Mouse (Mus musculus): ENCODE measurements around the gene Abcb10. TPM values are rescaled to one million over a fixed set of nuclear protein-coding genes. Genes with fewer than 3 reads are reported as not detected.
"Not testable (repeated sequence)": the region's sequence is repeated elsewhere in the genome, so short reads cannot be mapped to it uniquely, and the experiment has no call there.

The Abcb10 gene
- polyA plus RNA-seq, 1 experiment, result 2.9 TPM

- H3K4me3 ChIP-seq (ENCODE audit: control insufficient read depth, low read depth, low read length), result no peak overlapping the region
- no peaks in the 10 kb centered on the region for H3K27me3 ChIP-seq (ENCODE audit: control insufficient read depth, insufficient read depth, low read length)
- no peak for TF ChIP-seq POLR2A (IDR thresholded peaks at IDR 0.05; ENCODE audit: control insufficient read depth, low read depth, low read length)
- TF ChIP-seq CTCF (IDR thresholded peaks at IDR 0.05; ENCODE audit: control insufficient read depth, insufficient read depth, insufficient replicate concordance, low read depth, low read length), result no peak
- no peaks in the 10 kb centered on the region for H3K36me3 ChIP-seq (ENCODE audit: control insufficient read depth, insufficient read depth, low read length)
- H3K27ac ChIP-seq (ENCODE audit: control insufficient read depth, insufficient read depth, low read depth, low read length), result no peak overlapping the region
- peaks cover 2% of the 10 kb centered on the region for H3K4me1 ChIP-seq (ENCODE audit: control insufficient read depth, insufficient read depth, low read length)
These were observed 31.8 kb upstream of the Abcb10 start for GRCm38 (mm10) chr8:124014751-124015150.

GRCm38 (mm10) chr8:124014299-124014698 is 31.4 kb upstream of the Abcb10 start:
- H3K27me3 ChIP-seq (ENCODE audit: control insufficient read depth, insufficient read depth, low read length); H3K36me3 ChIP-seq (ENCODE audit: control insufficient read depth, insufficient read depth, low read length); H3K4me1 ChIP-seq (ENCODE audit: control insufficient read depth, insufficient read depth, low read length); H3K27ac ChIP-seq (ENCODE audit: control insufficient read depth, insufficient read depth, low read depth, low read length); H3K4me3 ChIP-seq (ENCODE audit: control insufficient read depth, low read depth, low read length): not testable (repeated sequence)

- Histone ChIP-seq H3K4me3 (ENCODE audit: control insufficient read depth, low read depth, low read length) (no peak overlapping the region), H3K36me3 (ENCODE audit: control insufficient read depth, insufficient read depth, low read length) (peaks cover 2% of the 10 kb centered on the region), H3K27me3 (ENCODE audit: control insufficient read depth, insufficient read depth, low read length) (no peaks in the 10 kb centered on the region), H3K4me1 (ENCODE audit: control insufficient read depth, insufficient read depth, low read length) (no peaks in the 10 kb centered on the region; the same call in 1 of the 2 replicates), H3K27ac (ENCODE audit: control insufficient read depth, insufficient read depth, low read depth, low read length) (no peak overlapping the region)
- TF ChIP-seq POLR2A (IDR thresholded peaks at IDR 0.05; ENCODE audit: control insufficient read depth, low read depth, low read length) (no peak), CTCF (IDR thresholded peaks at IDR 0.05; ENCODE audit: control insufficient read depth, insufficient read depth, insufficient replicate concordance, low read depth, low read length) (no peak)
These were observed 29.2 kb upstream of the Abcb10 start for GRCm38 (mm10) chr8:124011989-124012586.

GRCm38 (mm10) chr8:124011580-124011979 is 28.7 kb upstream of the Abcb10 start:
- TF ChIP-seq POLR2A (IDR thresholded peaks at IDR 0.05; ENCODE audit: control insufficient read depth, low read depth, low read length), result no peak
- TF ChIP-seq CTCF (IDR thresholded peaks at IDR 0.05; ENCODE audit: control insufficient read depth, insufficient read depth, insufficient replicate concordance, low read depth, low read length), result no peak
- no peak overlapping the region for H3K27ac ChIP-seq (ENCODE audit: control insufficient read depth, insufficient read depth, low read depth, low read length)
- H3K27me3 ChIP-seq (ENCODE audit: control insufficient read depth, insufficient read depth, low read length), result no peaks in the 10 kb centered on the region
- no peak overlapping the region for H3K4me3 ChIP-seq (ENCODE audit: control insufficient read depth, low read depth, low read length)
- peaks cover 2% of the 10 kb centered on the region for H3K36me3 ChIP-seq (ENCODE audit: control insufficient read depth, insufficient read depth, low read length)
- H3K4me1 ChIP-seq (ENCODE audit: control insufficient read depth, insufficient read depth, low read length), result no peaks in the 10 kb centered on the region; the same call in 1 of the 2 replicates

- H3K4me1 ChIP-seq (ENCODE audit: control insufficient read depth, insufficient read depth, low read length), result no peaks in the 10 kb centered on the region
- H3K4me3 ChIP-seq (ENCODE audit: control insufficient read depth, low read depth, low read length), result no peak overlapping the region
- H3K27me3 ChIP-seq (ENCODE audit: control insufficient read depth, insufficient read depth, low read length), result no peaks in the 10 kb centered on the region
- peaks cover 4% of the 10 kb centered on the region for H3K36me3 ChIP-seq (ENCODE audit: control insufficient read depth, insufficient read depth, low read length)
- no peak overlapping the region for H3K27ac ChIP-seq (ENCODE audit: control insufficient read depth, insufficient read depth, low read depth, low read length)
- TF ChIP-seq POLR2A (IDR thresholded peaks at IDR 0.05; ENCODE audit: control insufficient read depth, low read depth, low read length), result no peak
- TF ChIP-seq CTCF (IDR thresholded peaks at IDR 0.05; ENCODE audit: control insufficient read depth, insufficient read depth, insufficient replicate concordance, low read depth, low read length), result no peak
These were observed 24.9 kb upstream of the Abcb10 start for GRCm38 (mm10) chr8:124007829-124008228.

- Histone ChIP-seq H3K27ac (ENCODE audit: control insufficient read depth, insufficient read depth, low read depth, low read length) (no peak overlapping the region), H3K4me3 (ENCODE audit: control insufficient read depth, low read depth, low read length) (no peak overlapping the region), H3K36me3 (ENCODE audit: control insufficient read depth, insufficient read depth, low read length) (peaks cover 4% of the 10 kb centered on the region), H3K4me1 (ENCODE audit: control insufficient read depth, insufficient read depth, low read length) (no peaks in the 10 kb centered on the region), H3K27me3 (ENCODE audit: control insufficient read depth, insufficient read depth, low read length) (no peaks in the 10 kb centered on the region)
- TF ChIP-seq CTCF (IDR thresholded peaks at IDR 0.05; ENCODE audit: control insufficient read depth, insufficient read depth, insufficient replicate concordance, low read depth, low read length) (no peak), POLR2A (IDR thresholded peaks at IDR 0.05; ENCODE audit: control insufficient read depth, low read depth, low read length) (no peak)
These were observed 19.7 kb upstream of the Abcb10 start for GRCm38 (mm10) chr8:124002546-124003108.

GRCm38 (mm10) chr8:123999568-123999967 is 16.6 kb upstream of the Abcb10 start:
- Histone ChIP-seq H3K27ac (ENCODE audit: control insufficient read depth, insufficient read depth, low read depth, low read length) (no peak overlapping the region), H3K4me1 (ENCODE audit: control insufficient read depth, insufficient read depth, low read length) (no peaks in the 10 kb centered on the region), H3K4me3 (ENCODE audit: control insufficient read depth, low read depth, low read length) (no peak overlapping the region), H3K27me3 (ENCODE audit: control insufficient read depth, insufficient read depth, low read length) (no peaks in the 10 kb centered on the region), H3K36me3 (ENCODE audit: control insufficient read depth, insufficient read depth, low read length) (peaks cover 2% of the 10 kb centered on the region)
- no peak for TF ChIP-seq POLR2A (IDR thresholded peaks at IDR 0.05; ENCODE audit: control insufficient read depth, low read depth, low read length)
- no peak for TF ChIP-seq CTCF (IDR thresholded peaks at IDR 0.05; ENCODE audit: control insufficient read depth, insufficient read depth, insufficient replicate concordance, low read depth, low read length)
